Mouse (Mus musculus): ENCODE measurements at regions not wholly inside any gene's neighbourhood (a gene's known extent, or its start where the extent isn't known, plus 50 kb on each side); places are given as distances from the start of the nearest gene placed in this dataset.

- Histone ChIP-seq H3K36me3 (replicated peaks in 1 of 2; ENCODE audit: control insufficient read depth in 1 of 2, insufficient read depth in 1 of 2, low read length in 1 of 2) (no peaks in the 10 kb centered on the region), H3K4me2 (ENCODE audit: insufficient read depth, low read depth, poor library complexity, severe bottlenecking) (no peak overlapping the region), H3K4me3 (replicated peaks in 1 of 3; ENCODE audit: low read depth in 2 of 3, low read length in 2 of 3, poor library complexity in 1 of 3) (no peak overlapping the region), H3K27ac (ENCODE audit: insufficient read depth, low read depth) (no peak overlapping the region), H3K79me2 (replicated peaks; ENCODE audit: control insufficient read depth, extremely low read depth, insufficient read depth, poor library complexity, severe bottlenecking) (no peaks in the 10 kb centered on the region), H3K9ac (ENCODE audit: insufficient read depth, low read depth) (no peak overlapping the region), H3K9me3 (replicated peaks; ENCODE audit: low read length) (peaks cover 44% of the 10 kb centered on the region), H3K27me3 (replicated peaks) (no peaks in the 10 kb centered on the region), H3K4me1 (ENCODE audit: control insufficient read depth in 1 of 2, insufficient read depth in 2 of 2) (no peaks in the 10 kb centered on the region)
- DNase-seq (ENCODE audit: extremely low read depth), result no peak
- TF ChIP-seq EP300 (IDR thresholded peaks at IDR 0.05; ENCODE audit: low read length), result no peak
- TF ChIP-seq CHD2 (IDR thresholded peaks at IDR 0.05; ENCODE audit: low read length), result no peak
- no peak for TF ChIP-seq USF1 (IDR thresholded peaks at IDR 0.05; ENCODE audit: low read depth, low read length)
- no peak for TF ChIP-seq ZKSCAN1 (IDR thresholded peaks at IDR 0.05; ENCODE audit: borderline replicate concordance, low read depth, low read length)
- TF ChIP-seq NRF1 (IDR thresholded peaks at IDR 0.05; ENCODE audit: low read depth, low read length), result no peak
- TF ChIP-seq ZNF384 (IDR thresholded peaks at IDR 0.05; ENCODE audit: low read depth, low read length), result no peak
- no peak for TF ChIP-seq USF2 (conservative IDR thresholded peaks at IDR 0.05; ENCODE audit: low read depth, low read length)
- no peak for TF ChIP-seq NELFE (IDR thresholded peaks at IDR 0.05; ENCODE audit: low read depth, low read length)
- TF ChIP-seq POLR2A (IDR thresholded peaks at IDR 0.05; ENCODE audit: low read depth, low read length), result no peak
- no peak for TF ChIP-seq PAX5 (IDR thresholded peaks at IDR 0.05; ENCODE audit: low read length)
- no peak for TF ChIP-seq IRF4 (IDR thresholded peaks at IDR 0.05; ENCODE audit: low read depth, low read length)
- TF ChIP-seq JUND (conservative IDR thresholded peaks at IDR 0.05; ENCODE audit: low read depth, low read length), result no peak
- TF ChIP-seq BHLHE40 (IDR thresholded peaks at IDR 0.05; ENCODE audit: low read depth, low read length), result no peak
- TF ChIP-seq MAFK (IDR thresholded peaks at IDR 0.05; ENCODE audit: insufficient replicate concordance, low read length), result no peak
- in situ Hi-C loops (cut with MboI; ENCODE audit: low pct_ligation_motif_present, low pct_unique_long_range_greater_than_20kb, low sequenced_read_pairs), result no loop called here
- dilution Hi-C loops (cut with MboI; ENCODE audit: extremely low pct_ligation_motif_present, extremely low pct_unique_long_range_greater_than_20kb, low sequenced_read_pairs), result no loop called here
Observed at GRCm38 (mm10) chr11:90981626-90982025, 293.5 kb upstream of the Tom1l1 start.

GRCm38 (mm10) chr11:90978234-90978633 is 290.1 kb upstream of the Tom1l1 start:
- Histone ChIP-seq H3K79me2 (replicated peaks; ENCODE audit: control insufficient read depth, extremely low read depth, insufficient read depth, poor library complexity, severe bottlenecking) (no peaks in the 10 kb centered on the region), H3K27ac (ENCODE audit: insufficient read depth, low read depth) (no peak overlapping the region), H3K4me1 (ENCODE audit: control insufficient read depth in 1 of 2, insufficient read depth in 2 of 2) (no peaks in the 10 kb centered on the region), H3K27me3 (replicated peaks) (no peaks in the 10 kb centered on the region), H3K4me3 (replicated peaks in 1 of 3; ENCODE audit: low read depth in 2 of 3, low read length in 2 of 3, poor library complexity in 1 of 3) (no peak overlapping the region), H3K4me2 (ENCODE audit: insufficient read depth, low read depth, poor library complexity, severe bottlenecking) (no peak overlapping the region), H3K9ac (ENCODE audit: insufficient read depth, low read depth) (no peak overlapping the region), H3K9me3 (replicated peaks; ENCODE audit: low read length) (peaks cover 52% of the 10 kb centered on the region), H3K36me3 (replicated peaks in 1 of 2; ENCODE audit: control insufficient read depth in 1 of 2, insufficient read depth in 1 of 2, low read length in 1 of 2) (no peaks in the 10 kb centered on the region)
- in situ Hi-C loops (cut with MboI; ENCODE audit: low pct_ligation_motif_present, low pct_unique_long_range_greater_than_20kb, low sequenced_read_pairs) (no loop called here), dilution Hi-C loops (cut with MboI; ENCODE audit: extremely low pct_ligation_motif_present, extremely low pct_unique_long_range_greater_than_20kb, low sequenced_read_pairs) (no loop called here)
- DNase-seq (ENCODE audit: extremely low read depth), result no peak
- TF ChIP-seq NRF1 (IDR thresholded peaks at IDR 0.05; ENCODE audit: low read depth, low read length) (no peak), MAFK (IDR thresholded peaks at IDR 0.05; ENCODE audit: insufficient replicate concordance, low read length) (peak; percentile 56; the same call in 1 of the 2 replicates), USF2 (conservative IDR thresholded peaks at IDR 0.05; ENCODE audit: low read depth, low read length) (no peak)

GRCm38 (mm10) chr11:90941076-90941475 is 252.9 kb upstream of the Tom1l1 start:
- Histone ChIP-seq H3K27ac (ENCODE audit: insufficient read depth, low read depth) (no peak overlapping the region), H3K4me2 (ENCODE audit: insufficient read depth, low read depth, poor library complexity, severe bottlenecking) (no peak overlapping the region), H3K27me3 (replicated peaks) (no peaks in the 10 kb centered on the region), H3K4me3 (replicated peaks in 1 of 3; ENCODE audit: low read depth in 2 of 3, low read length in 2 of 3, poor library complexity in 1 of 3) (no peak overlapping the region), H3K4me1 (ENCODE audit: control insufficient read depth in 1 of 2, insufficient read depth in 2 of 2) (no peaks in the 10 kb centered on the region), H3K9me3 (replicated peaks; ENCODE audit: low read length) (peaks cover 46% of the 10 kb centered on the region), H3K79me2 (replicated peaks; ENCODE audit: control insufficient read depth, extremely low read depth, insufficient read depth, poor library complexity, severe bottlenecking) (no peaks in the 10 kb centered on the region; the same call in 1 of the 2 replicates), H3K36me3 (replicated peaks in 1 of 2; ENCODE audit: control insufficient read depth in 1 of 2, insufficient read depth in 1 of 2, low read length in 1 of 2) (no peaks in the 10 kb centered on the region), H3K9ac (ENCODE audit: insufficient read depth, low read depth) (no peak overlapping the region)
- no peak for TF ChIP-seq MAFK (IDR thresholded peaks at IDR 0.05; ENCODE audit: insufficient replicate concordance, low read length)
- TF ChIP-seq SIN3A (IDR thresholded peaks at IDR 0.05; ENCODE audit: low read length), result no peak
- TF ChIP-seq RAD21 (IDR thresholded peaks at IDR 0.05; ENCODE audit: low read depth, low read length), result no peak
- TF ChIP-seq JUND (conservative IDR thresholded peaks at IDR 0.05; ENCODE audit: low read depth, low read length), result no peak
- TF ChIP-seq NRF1 (IDR thresholded peaks at IDR 0.05; ENCODE audit: low read depth, low read length), result no peak
- TF ChIP-seq CHD1 (IDR thresholded peaks at IDR 0.05; ENCODE audit: low read depth, low read length), result no peak
- TF ChIP-seq ZNF384 (IDR thresholded peaks at IDR 0.05; ENCODE audit: low read depth, low read length), result no peak
- TF ChIP-seq ETS1 (conservative IDR thresholded peaks at IDR 0.05; ENCODE audit: low read depth, low read length), result no peak
- no peak for TF ChIP-seq GABPA (IDR thresholded peaks at IDR 0.05; ENCODE audit: insufficient replicate concordance, low read depth, low read length)
- no peak for TF ChIP-seq MEF2A (IDR thresholded peaks at IDR 0.05; ENCODE audit: borderline replicate concordance, low read depth, low read length)
- TF ChIP-seq CHD2 (IDR thresholded peaks at IDR 0.05; ENCODE audit: low read length), result no peak
- TF ChIP-seq MXI1 (IDR thresholded peaks at IDR 0.05; ENCODE audit: low read depth, low read length), result no peak
- no peak for TF ChIP-seq PAX5 (IDR thresholded peaks at IDR 0.05; ENCODE audit: low read length)
- no peak for TF ChIP-seq RCOR1 (conservative IDR thresholded peaks at IDR 0.05; ENCODE audit: low read depth, low read length)
- no peak for DNase-seq (ENCODE audit: extremely low read depth)
- dilution Hi-C loops (cut with MboI; ENCODE audit: extremely low pct_ligation_motif_present, extremely low pct_unique_long_range_greater_than_20kb, low sequenced_read_pairs), result no loop called here
- in situ Hi-C loops (cut with MboI; ENCODE audit: low pct_ligation_motif_present, low pct_unique_long_range_greater_than_20kb, low sequenced_read_pairs), result no loop called here

Measured in CH12.LX (cell line).